Comparison of ENCODE assay signal across 30 mouse cellular contexts in the genomic region with DNA sequence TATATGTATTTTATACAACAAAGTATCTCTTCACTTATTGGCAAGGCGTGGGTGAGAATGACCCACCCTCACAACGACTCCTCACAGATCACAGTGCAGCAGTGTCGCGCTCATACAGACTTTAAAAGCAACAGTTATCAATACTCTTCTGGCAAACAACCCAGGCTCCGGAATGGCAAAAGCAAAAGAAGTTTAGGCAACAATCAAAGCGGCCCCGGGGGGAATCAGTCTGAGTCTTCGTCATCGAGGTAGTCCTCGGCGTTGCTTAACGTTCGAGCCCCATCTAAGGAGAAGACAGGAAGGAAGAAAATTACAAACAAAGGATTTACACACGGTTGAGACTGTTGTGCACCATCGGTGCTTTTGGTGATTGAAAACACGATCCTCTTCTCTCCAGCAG.
"Had no signal": no experiment of that assay in that cellular context is flagged by ENCODE, and none has a peak within 500 bp of the region (broad histone marks: within the 10 kb centered on the region; RNA-seq: fewer than 3 reads in every experiment).

No protein-coding gene starts in this region.

- DNase-seq: heart, postnatal 14 days; heart, postnatal 36 days; heart, postnatal 4 days; kidney, adult 11 months; kidney, adult 18-20 months; kidney, adult 2 months; kidney, adult 8-10 months; kidney, adult 9 months; kidney, postnatal 10 days; kidney, postnatal 14 days; kidney, postnatal 25 days; kidney, postnatal 36 days; kidney, postnatal 4 days; layer of hippocampus, adult 9-11 months; layer of hippocampus, postnatal 36 days had no signal

- H3K4me1 ChIP-seq: heart, embryonic 10.5 days; hindbrain, embryonic 15.5 days had no signal

- H3K27ac ChIP-seq: heart, embryonic 10.5 days; heart, embryonic 13.5 days; heart, embryonic 15.5 days; hindbrain, embryonic 10.5 days; hindbrain, embryonic 12.5 days; hindbrain, embryonic 13.5 days; hindbrain, embryonic 14.5 days; hindbrain, embryonic 15.5 days; hindbrain, postnatal 0 days; intestine, embryonic 15.5 days; kidney, embryonic 15.5 days; kidney, postnatal 0 days; layer of hippocampus, adult 2 months; left cerebral cortex, adult 2 months had no signal

- H3K4me3 ChIP-seq: heart, embryonic 10.5 days; heart, embryonic 12.5 days; heart, embryonic 13.5 days; heart, embryonic 15.5 days; hindbrain, embryonic 10.5 days; hindbrain, embryonic 12.5 days; hindbrain, embryonic 13.5 days; hindbrain, embryonic 15.5 days; intestine, embryonic 15.5 days; kidney, embryonic 15.5 days; layer of hippocampus, adult 2 months; left cerebral cortex, adult 2 months had no signal
